Comparison of ENCODE assay signal across 27 mouse cellular contexts in genomic region chr13:31196546-31196945, GRCm38 (mm10).
"Had no signal": no experiment of that assay in that cellular context is flagged by ENCODE, and none has a peak within 500 bp of the region (broad histone marks: within the 10 kb centered on the region; RNA-seq: fewer than 3 reads in every experiment).

No protein-coding gene starts in this region.

- H3K4me3 ChIP-seq: embryonic facial prominence, embryonic 10.5 days; embryonic facial prominence, embryonic 12.5 days; embryonic facial prominence, embryonic 13.5 days; embryonic facial prominence, embryonic 15.5 days; erythroblast, embryonic 14.5 days; forebrain, embryonic 10.5 days; forebrain, embryonic 12.5 days; forebrain, embryonic 13.5 days; forebrain, embryonic 15.5 days; gastrocnemius, adult 2 months; heart, adult 2 months had no signal

- H3K9me3 ChIP-seq: embryonic facial prominence, embryonic 10.5 days; embryonic facial prominence, embryonic 12.5 days; embryonic facial prominence, embryonic 13.5 days; embryonic facial prominence, embryonic 15.5 days; forebrain, embryonic 10.5 days; forebrain, embryonic 12.5 days; forebrain, embryonic 13.5 days; forebrain, embryonic 15.5 days had no signal

- H3K9ac ChIP-seq: embryonic facial prominence, embryonic 12.5 days; embryonic facial prominence, embryonic 13.5 days; embryonic facial prominence, embryonic 15.5 days; forebrain, embryonic 12.5 days; forebrain, embryonic 13.5 days; forebrain, embryonic 15.5 days; forebrain, postnatal 0 days had no signal

- H3K27me3 ChIP-seq: embryonic facial prominence, embryonic 12.5 days; embryonic facial prominence, embryonic 13.5 days; embryonic facial prominence, embryonic 15.5 days; forebrain, embryonic 12.5 days; forebrain, embryonic 13.5 days; forebrain, embryonic 15.5 days had no signal

- DNase-seq: cerebellum, adult 8-10 months; cerebellum, adult 9-10 months; cerebellum, adult 9-11 months; cerebellum, postnatal 10 days; cerebellum, postnatal 14 days; cerebellum, postnatal 25 days; cerebellum, postnatal 36 days; embryo, embryonic 11 days; forebrain, postnatal 0 days; gastrocnemius, adult 2 months; gastrocnemius, postnatal 10 days; gastrocnemius, postnatal 14 days; gastrocnemius, postnatal 25 days; gastrocnemius, postnatal 36 days; heart, adult 18-20 months; heart, adult 2 months had no signal

- ATAC-seq: forebrain, embryonic 13.5 days; forebrain, embryonic 14.5 days; forebrain, embryonic 15.5 days; forebrain, embryonic 16.5 days; forebrain, postnatal 0 days had no signal

- H3K36me3 ChIP-seq: embryonic facial prominence, embryonic 10.5 days; embryonic facial prominence, embryonic 12.5 days; embryonic facial prominence, embryonic 13.5 days; embryonic facial prominence, embryonic 15.5 days; forebrain, embryonic 10.5 days; forebrain, embryonic 12.5 days; forebrain, embryonic 15.5 days had no signal

- H3K27ac ChIP-seq: embryonic facial prominence, embryonic 10.5 days; embryonic facial prominence, embryonic 12.5 days; embryonic facial prominence, embryonic 13.5 days; embryonic facial prominence, embryonic 15.5 days; forebrain, embryonic 10.5 days; forebrain, embryonic 12.5 days; forebrain, embryonic 13.5 days; forebrain, embryonic 15.5 days; gastrocnemius, adult 2 months; heart, adult 2 months had no signal

- H3K4me1 ChIP-seq: embryonic facial prominence, embryonic 10.5 days; embryonic facial prominence, embryonic 12.5 days; forebrain, embryonic 10.5 days; forebrain, embryonic 12.5 days; forebrain, embryonic 13.5 days; forebrain, embryonic 15.5 days had no signal

- H3K4me2 ChIP-seq: embryonic facial prominence, embryonic 12.5 days; embryonic facial prominence, embryonic 13.5 days; embryonic facial prominence, embryonic 15.5 days; forebrain, embryonic 12.5 days; forebrain, embryonic 13.5 days; forebrain, embryonic 15.5 days had no signal
